Mouse (Mus musculus) Patski (cell line): ENCODE measurements around the gene Luzp2. TPM values are rescaled to one million over a fixed set of nuclear protein-coding genes. Genes with fewer than 3 reads are reported as not detected.
"Not testable (repeated sequence)": the region's sequence is repeated elsewhere in the genome, so short reads cannot be mapped to it uniquely, and the experiment has no call there.

Experiments used
- ATAC-seq: fragments of 100-300 bp; one replicate; pipeline ENCODE4 v1.8.0; 2021
- CTCF ChIA-PET: fragments of 350-600 bp; sonication (Branson Sonifier 250); formaldehyde crosslinking; loops from one replicate; lab custom pipeline; 2022; ENCODE audit warnings: inconsistent platforms; lab: Charles Lee
- POLR2A ChIA-PET: fragments of 350-600 bp; sonication (Branson Sonifier 250); formaldehyde crosslinking; loops from one replicate; lab custom pipeline; 2022; ENCODE audit warnings: antibody characterized with exemption, inconsistent platforms; lab: Charles Lee
- DNase-seq: peaks from one replicate; pipeline ENCODE4 v3.0.0-alpha.2; 2011; ENCODE audit warnings: low read depth, low spot score
- H3K27me3 ChIP-seq: fragments of 371-371 bp; one replicate; pipeline ENCODE4 v1.5.1; 2021
- CTCF ChIP-seq: fragments of 100-300 bp; IDR thresholded peaks from one replicate; pipeline ENCODE4 v1.5.1; 2021
- in situ Hi-C: fragments of 300-500 bp; cut with MboI; formaldehyde crosslinking; loops from 3 replicates; pipeline ENCODE4 v1.11.1; 2018; ENCODE audit warnings: low pct_unique_long_range_greater_than_20kb, mixed read lengths
- polyA plus RNA-seq: library from polyadenylated mRNA; unstranded; gene quantifications from one replicate; pipeline ENCODE4 v1.2.3, GENCODE M21; 2021

Gene Luzp2
- polyA plus RNA-seq, 1 experiment from 2014 or later = 0.13 TPM

- no peak for DNase-seq
- CTCF ChIA-PET = interaction anchor here (1.4 kb wide), 1 partner anchor 11 kb away, joined by 3 read pairs; no protein-coding TSS in a partner anchor
- H3K27me3 ChIP-seq = no peaks in the 10 kb centered on the region
- TF ChIP-seq CTCF = no peak
- no peak for ATAC-seq
- in situ Hi-C loops = no loop called here
- POLR2A ChIA-PET = no interaction called here
Observed at GRCm38 (mm10) chr7:55009173-55009771, 174.0 kb downstream of the Luzp2 start.

GRCm38 (mm10) chr7:55133850-55134249 is 298.6 kb downstream of the Luzp2 start:
- ATAC-seq, in situ Hi-C loops, CTCF ChIA-PET, H3K27me3 ChIP-seq, DNase-seq, POLR2A ChIA-PET: not testable (repeated sequence)

GRCm38 (mm10) chr7:55188927-55189326 is 353.6 kb downstream of the Luzp2 start:
- ATAC-seq (no peak), DNase-seq (no peak)
- TF ChIP-seq CTCF = no peak
- in situ Hi-C loops = no loop called here
- no peaks in the 10 kb centered on the region for H3K27me3 ChIP-seq
- POLR2A ChIA-PET = no interaction called here
- CTCF ChIA-PET = interaction anchor here (1.4 kb wide), 1 partner anchor 16 kb away, joined by 3 read pairs; no protein-coding TSS in a partner anchor

- in situ Hi-C loops = no loop called here
- ATAC-seq (no peak), DNase-seq (no peak)
- CTCF ChIA-PET = interaction anchor here (1.4 kb wide), 1 partner anchor 15 kb away, joined by 3 read pairs; no protein-coding TSS in a partner anchor
- no peak for TF ChIP-seq CTCF
- no peaks in the 10 kb centered on the region for H3K27me3 ChIP-seq
- POLR2A ChIA-PET = no interaction called here
Observed at GRCm38 (mm10) chr7:55189496-55189895, 354.2 kb downstream of the Luzp2 start.

GRCm38 (mm10) chr7:55190655-55191054 is 355.4 kb downstream of the Luzp2 start:
- POLR2A ChIA-PET = no interaction called here
- no peak for ATAC-seq

GRCm38 (mm10) chr7:55198806-55199205 is 363.5 kb downstream of the Luzp2 start:
- no peak for DNase-seq
- ChIA-PET CTCF (no interaction called here), POLR2A (no interaction called here)
- H3K27me3 ChIP-seq = peaks cover 8% of the 10 kb centered on the region
- no peak for ATAC-seq
- no peak for TF ChIP-seq CTCF
- in situ Hi-C loops = no loop called here

More at GRCm38 (mm10) chr7:55190655-55191054, 355.4 kb downstream of the Luzp2 start:
- CTCF ChIA-PET = no interaction called here
- DNase-seq = no peak
- H3K27me3 ChIP-seq = no peaks in the 10 kb centered on the region
- in situ Hi-C loops = no loop called here
- TF ChIP-seq CTCF = no peak

GRCm38 (mm10) chr7:55222997-55223396 is 387.7 kb downstream of the Luzp2 start:
- ChIA-PET CTCF (no interaction called here), POLR2A (no interaction called here)
- no peak for ATAC-seq
- no peak for TF ChIP-seq CTCF
- H3K27me3 ChIP-seq = no peaks in the 10 kb centered on the region
- in situ Hi-C loops = no loop called here
- no peak for DNase-seq

- POLR2A ChIA-PET = no interaction called here
- TF ChIP-seq CTCF = no peak
- DNase-seq (no peak), ATAC-seq (no peak)
- CTCF ChIA-PET = interaction anchor here (1.0 kb wide), 1 partner anchor 8 kb away, joined by 3 read pairs; no protein-coding TSS in a partner anchor
- H3K27me3 ChIP-seq = no peaks in the 10 kb centered on the region
- in situ Hi-C loops = no loop called here
Observed at GRCm38 (mm10) chr7:55229407-55229806, 394.1 kb downstream of the Luzp2 start.
